Mouse (Mus musculus) intestine, embryonic 14.5 days (tissue): Measurements from ENCODE around the gene Rab5c. TPM values are rescaled to one million over a fixed set of nuclear protein-coding genes. Genes with fewer than 3 reads are reported as not detected.

ENCODE experiments used
- ATAC-seq: fragments of 200-750 bp; cut with Nextera tagmentation; replicated peaks from 2 replicates; pipeline ENCODE4 v1.8.0; 2017; ENCODE audit warnings: low read depth, moderate number of reproducible peaks, moderate TSS enrichment, moderate library complexity; ENCODE audit not compliant: low FRiP score, low TSS enrichment
- DNase-seq: peaks from one replicate; pipeline ENCODE4 v3.0.0-alpha.2; 2018; ENCODE audit warnings: low spot score
- H3K27ac ChIP-seq: fragments of 300-500 bp; sonication (generic); 2 replicates; pipeline ENCODE4 v1.5.1; 2014; ENCODE audit warnings: low read depth, mild to moderate bottlenecking, control low read depth
- H3K27me3 ChIP-seq: fragments of 300-500 bp; sonication (generic); replicated peaks from 2 replicates; pipeline ENCODE4 v1.6.1; 2014; ENCODE audit warnings: low read length, control low read depth; ENCODE audit not compliant: control insufficient read depth, insufficient read depth
- H3K36me3 ChIP-seq: fragments of 300-500 bp; sonication (generic); 2 replicates; pipeline ENCODE4 v1.6.1; 2014; ENCODE audit warnings: low read length, control low read depth; ENCODE audit not compliant: control insufficient read depth, insufficient read depth
- H3K4me1 ChIP-seq: fragments of 300-500 bp; sonication (generic); replicated peaks from 2 replicates; pipeline ENCODE4 v1.6.1; 2014; ENCODE audit warnings: low read length, control low read depth, mixed read lengths; ENCODE audit not compliant: control insufficient read depth, insufficient read depth
- H3K4me2 ChIP-seq: fragments of 300-500 bp; sonication (generic); 2 replicates; pipeline ENCODE4 v1.6.1; 2014; ENCODE audit warnings: low read length
- H3K4me3 ChIP-seq: fragments of 300-500 bp; sonication (generic); 2 replicates; pipeline ENCODE4 v1.5.1; 2014; ENCODE audit warnings: low read depth, low read length, control low read depth, mixed read lengths
- H3K9ac ChIP-seq: fragments of 300-500 bp; sonication (generic); 2 replicates; pipeline ENCODE4 v1.6.1; 2014; ENCODE audit warnings: mild to moderate bottlenecking, low read length
- H3K9me3 ChIP-seq: fragments of 300-500 bp; sonication (generic); 2 replicates; pipeline ENCODE4 v1.6.1; 2016; ENCODE audit warnings: low read length, control low read depth; ENCODE audit not compliant: control insufficient read depth
- WGBS: fragments of 180-500 bp; shearing (Covaris S2); extraction: QIAGEN DNeasy Blood & Tissue Kit; methylation state at CpG from one replicate; pipeline ENCODE4 v1.1.7; 2014; 5-methylcytosine and 5-hydroxymethylcytosine counted together
- polyA plus RNA-seq: library from polyadenylated mRNA; unstranded; fragments of >200 nt; fragmentation: Nextera tagmentation; extraction: Ambion mirVana; gene quantifications from 2 replicates; pipeline ENCODE4 v1.2.1, GENCODE M21; 2014

Rab5c gene
- polyA plus RNA-seq, 1 experiment from 2014 or later, result 63.0 TPM

- no peak overlapping the region for H3K27ac ChIP-seq
- H3K9me3 ChIP-seq, result no peaks in the 10 kb centered on the region
- H3K9ac ChIP-seq, result no peak overlapping the region
- peak overlapping the region; percentile 42 for H3K4me2 ChIP-seq
- ATAC-seq (no peak), DNase-seq (no peak)
- WGBS, result 42% methylated on average over 7 of the region's 7 CpGs
- no peaks in the 10 kb centered on the region; the same call in 1 of the 2 replicates for H3K4me1 ChIP-seq
- H3K4me3 ChIP-seq, result no peak overlapping the region
- peaks cover 34% of the 10 kb centered on the region for H3K36me3 ChIP-seq
- no peaks in the 10 kb centered on the region for H3K27me3 ChIP-seq
Measured at GRCm38 (mm10) chr11:100702906-100703305, 35.1 kb downstream of the Rab5c start.

GRCm38 (mm10) chr11:100702081-100702851 lies 35.7 kb downstream of the Rab5c start:
- no peaks in the 10 kb centered on the region for H3K9me3 ChIP-seq
- H3K9ac ChIP-seq, result no peak overlapping the region
- H3K27ac ChIP-seq, result no peak overlapping the region
- H3K4me2 ChIP-seq, result peak overlapping the region; percentile 42
- no peak; the same call in 1 of the 2 replicates for ATAC-seq
- 37% methylated on average over 19 of the region's 19 CpGs for WGBS
- no peaks in the 10 kb centered on the region for H3K27me3 ChIP-seq
- H3K36me3 ChIP-seq, result peaks cover 28% of the 10 kb centered on the region
- no peaks in the 10 kb centered on the region; the same call in 1 of the 2 replicates for H3K4me1 ChIP-seq
- DNase-seq, result peak; percentile 86
- no peak overlapping the region for H3K4me3 ChIP-seq

GRCm38 (mm10) chr11:100701301-100701700 lies 36.7 kb downstream of the Rab5c start:
- no peak overlapping the region for H3K9ac ChIP-seq
- H3K4me3 ChIP-seq, result peak overlapping the region; percentile 22
- peak overlapping the region; percentile 47 for H3K4me2 ChIP-seq
- 4% methylated on average over 14 of the region's 14 CpGs for WGBS
- DNase-seq, result no peak
- H3K4me1 ChIP-seq, result no peaks in the 10 kb centered on the region; the same call in 1 of the 2 replicates
- no peaks in the 10 kb centered on the region for H3K9me3 ChIP-seq
- no peak for ATAC-seq
- H3K27me3 ChIP-seq, result no peaks in the 10 kb centered on the region
- H3K36me3 ChIP-seq, result peaks cover 19% of the 10 kb centered on the region
- no peak overlapping the region for H3K27ac ChIP-seq

- WGBS, result 78% methylated on average over 3 of the region's 3 CpGs
Measured at GRCm38 (mm10) chr11:100700710-100701109, 37.3 kb downstream of the Rab5c start.

GRCm38 (mm10) chr11:100697921-100698320 lies 40.1 kb downstream of the Rab5c start:
- no peak overlapping the region for H3K4me3 ChIP-seq
- H3K4me1 ChIP-seq, result no peaks in the 10 kb centered on the region; the same call in 1 of the 2 replicates
- WGBS, result 73% methylated on average over 7 of the region's 7 CpGs
- H3K9me3 ChIP-seq, result no peaks in the 10 kb centered on the region
- no peak for ATAC-seq
- H3K9ac ChIP-seq, result no peak overlapping the region
- no peaks in the 10 kb centered on the region for H3K36me3 ChIP-seq
- H3K27me3 ChIP-seq, result peaks cover under 1% of the 10 kb centered on the region; the same call in 1 of the 2 replicates
- H3K4me2 ChIP-seq, result no peak overlapping the region
- no peak for DNase-seq
- H3K27ac ChIP-seq, result no peak overlapping the region

More at GRCm38 (mm10) chr11:100700710-100701109, 37.3 kb downstream of the Rab5c start:
- no peaks in the 10 kb centered on the region for H3K27me3 ChIP-seq
- H3K4me2 ChIP-seq, result peak overlapping the region; percentile 47; the same call in 1 of the 2 replicates
- DNase-seq, result no peak
- no peaks in the 10 kb centered on the region for H3K9me3 ChIP-seq
- H3K9ac ChIP-seq, result no peak overlapping the region
- peaks cover 13% of the 10 kb centered on the region for H3K36me3 ChIP-seq
- 0 out of 2 replicates have a peak overlapping the region, but pooled peaks have one; percentile 22 for H3K4me3 ChIP-seq
- H3K27ac ChIP-seq, result no peak overlapping the region
- H3K4me1 ChIP-seq, result no peaks in the 10 kb centered on the region; the same call in 1 of the 2 replicates
- ATAC-seq, result no peak

- Histone ChIP-seq H3K4me1 (peaks cover 7% of the 10 kb centered on the region; the same call in 1 of the 2 replicates), H3K9me3 (no peaks in the 10 kb centered on the region), H3K27ac (no peak overlapping the region), H3K27me3 (peaks cover 16% of the 10 kb centered on the region), H3K9ac (no peak overlapping the region), H3K4me3 (no peak overlapping the region), H3K36me3 (no peaks in the 10 kb centered on the region), H3K4me2 (no peak overlapping the region)
- DNase-seq (peak; percentile 88), ATAC-seq (peak; percentile 57; the same call in 1 of the 2 replicates)
- 41% methylated on average over 5 of the region's 5 CpGs for WGBS
Measured at GRCm38 (mm10) chr11:100694926-100695325, 43.1 kb downstream of the Rab5c start.

GRCm38 (mm10) chr11:100693154-100693553 lies 44.9 kb downstream of the Rab5c start:
- Histone ChIP-seq H3K4me2 (no peak overlapping the region), H3K4me3 (no peak overlapping the region), H3K9ac (no peak overlapping the region), H3K27ac (no peak overlapping the region), H3K36me3 (no peaks in the 10 kb centered on the region), H3K9me3 (no peaks in the 10 kb centered on the region), H3K27me3 (peaks cover 16% of the 10 kb centered on the region), H3K4me1 (peaks cover 7% of the 10 kb centered on the region; the same call in 1 of the 2 replicates)
- no peak for ATAC-seq
- DNase-seq, result no peak
- WGBS, result 17% methylated on average over 5 of the region's 5 CpGs

- Histone ChIP-seq H3K4me2 (peak within 1 kb of the TSS; percentile 59), H3K36me3 (no peaks in the 10 kb centered on the region), H3K9ac (0 out of 2 replicates have a peak within 1 kb of the TSS, but pooled peaks have one; percentile 20), H3K9me3 (no peaks in the 10 kb centered on the region), H3K4me3 (peak within 1 kb of the TSS; percentile 27), H3K27ac (no peak within 1 kb of the TSS), H3K27me3 (peaks cover 16% of the 10 kb centered on the region), H3K4me1 (peaks cover 7% of the 10 kb centered on the region; the same call in 1 of the 2 replicates)
- ATAC-seq, result no peak
- WGBS, result 2% methylated on average over 23 of the region's 23 CpGs
- peak; percentile 67 for DNase-seq
Measured at GRCm38 (mm10) chr11:100692164-100692616, 45.8 kb downstream of the Rab5c start, which contains the start of gene Zfp385c. Gene Zfp385c (minus strand): TSS chr11:100692455.
